Mouse (Mus musculus) spleen, adult 2 months (tissue): Measurements from ENCODE around the gene Aco1.

Experiments used
- CTCF ChIP-seq: fragments of 200-500 bp; IDR thresholded peaks from 2 replicates; pipeline ENCODE4 v1.5.1; 2011; ENCODE audit warnings: mild to moderate bottlenecking, inconsistent platforms; ENCODE audit not compliant: insufficient read depth, insufficient read length, insufficient replicate concordance; ENCODE audit errors: extremely low read depth
- POLR2A ChIP-seq: fragments of 200-500 bp; IDR thresholded peaks from 2 replicates; pipeline ENCODE4 v1.6.1; 2011; ENCODE audit warnings: low read depth, low read length, inconsistent platforms

GRCm38 (mm10) chr4:40153500-40153899 lies 10.6 kb downstream of the Aco1 start:
- no peak for TF ChIP-seq POLR2A
- TF ChIP-seq CTCF: no peak
